Mouse (Mus musculus) heart, postnatal 0 days (tissue): ENCODE measurements around the gene Gcnt3.

ENCODE experiments used
- CTCF ChIP-seq: IDR thresholded peaks from 2 replicates; pipeline ENCODE4 v1.5.1; 2016; ENCODE audit warnings: antibody characterized with exemption, control low read depth, low read depth
- EP300 ChIP-seq: IDR thresholded peaks from 2 replicates; pipeline ENCODE4 v1.6.1; 2016; ENCODE audit warnings: antibody characterized with exemption, low read depth

DNA sequence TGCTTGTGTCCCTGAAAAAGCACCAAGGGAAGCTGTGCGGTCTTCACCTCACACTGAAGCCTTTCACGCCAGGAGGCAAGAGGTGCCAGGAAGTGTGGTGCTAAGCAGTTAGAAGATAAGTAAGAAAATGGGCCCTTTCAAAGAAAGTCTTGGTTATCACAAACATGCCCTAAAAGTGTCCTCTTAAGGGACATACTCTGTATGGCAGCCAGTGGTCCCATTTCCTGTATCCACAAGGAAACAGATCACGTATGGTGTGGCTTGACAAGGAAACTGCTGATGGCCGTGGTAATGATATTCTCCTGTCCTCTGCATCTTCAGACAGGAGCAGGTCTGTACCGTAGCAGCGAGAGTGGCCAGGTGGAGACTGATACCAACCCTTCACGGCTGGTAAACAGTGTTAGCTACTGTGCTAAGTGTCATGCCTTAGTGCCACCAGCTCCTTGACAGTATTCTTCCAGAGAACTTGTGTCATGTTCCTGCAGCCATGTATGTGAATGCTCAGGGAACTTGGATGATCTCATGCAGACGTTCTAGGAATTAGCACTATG is 28.1 kb downstream of the Gcnt3 start:
- TF ChIP-seq EP300: no peak
- no peak for TF ChIP-seq CTCF
